Mouse (Mus musculus): ENCODE data around the gene Ubap1l.

DNA sequence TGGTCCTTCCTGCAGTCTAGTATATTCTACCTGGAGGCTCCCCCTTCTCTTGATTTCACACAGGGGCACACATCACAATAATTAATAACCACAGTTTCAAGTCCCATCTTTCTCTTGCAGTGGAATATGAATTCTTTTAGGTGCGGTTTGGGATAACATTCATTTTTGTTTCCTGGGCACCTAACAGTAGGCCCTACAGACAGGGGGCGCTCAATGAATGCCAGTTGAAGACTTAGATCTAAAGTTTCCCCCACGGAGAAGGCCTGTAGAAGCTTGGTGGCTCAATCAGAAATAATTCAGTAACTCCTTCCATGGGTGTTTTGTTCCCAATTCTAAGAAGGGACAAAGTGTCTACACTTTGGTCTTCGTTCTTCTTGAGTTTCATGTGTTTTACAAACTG, 11.6 kb downstream of the Ubap1l start:
- no peak for TF ChIP-seq POLR2A (IDR thresholded peaks at IDR 0.05; ENCODE audit: insufficient read depth, low read depth, low read length)
- TF ChIP-seq CTCF (IDR thresholded peaks at IDR 0.05): peak; percentile 76
